Mouse (Mus musculus) liver, adult 2 months (tissue): ENCODE results near the gene Crabp1. TPM values are rescaled to one million over a fixed set of nuclear protein-coding genes. Genes with fewer than 3 reads are reported as not detected.

Experiments
- DNase-seq: peaks from one replicate; pipeline ENCODE4 v3.0.0-alpha.2; 2011; ENCODE audit warnings: low read depth, low spot score; ENCODE audit errors: extremely low read depth
- H3K27ac ChIP-seq: fragments of 200-500 bp; replicated peaks from 2 replicates; pipeline ENCODE4 v1.5.1; 2012; ENCODE audit warnings: low read depth, mild to moderate bottlenecking, control low read depth, inconsistent platforms, low read length; ENCODE audit not compliant: insufficient read depth
- H3K27me3 ChIP-seq: fragments of 200-500 bp; 2 replicates; pipeline ENCODE4 v1.6.1; 2012; ENCODE audit warnings: mild to moderate bottlenecking, moderate library complexity, low read length, inconsistent platforms; ENCODE audit not compliant: control insufficient read depth, insufficient read depth
- H3K36me3 ChIP-seq: fragments of 200-500 bp; 2 replicates; pipeline ENCODE4 v1.6.1; 2012; ENCODE audit warnings: low read length, inconsistent platforms; ENCODE audit not compliant: control insufficient read depth, insufficient read depth
- H3K4me1 ChIP-seq: fragments of 200-500 bp; 2 replicates; pipeline ENCODE4 v1.6.1; 2011; ENCODE audit warnings: low read length; ENCODE audit not compliant: control insufficient read depth, insufficient read depth
- H3K4me3 ChIP-seq: fragments of 200-500 bp; 2 replicates; pipeline ENCODE4 v1.5.1; 2011; ENCODE audit warnings: low read depth, mild to moderate bottlenecking, control low read depth, low read length, moderate library complexity; ENCODE audit not compliant: insufficient read depth
- H3K79me2 ChIP-seq: fragments of 200-500 bp; 2 replicates; pipeline ENCODE4 v1.6.1; 2012; ENCODE audit warnings: inconsistent platforms, mild to moderate bottlenecking, low read length, moderate library complexity; ENCODE audit not compliant: control insufficient read depth, insufficient read depth
- H3K9ac ChIP-seq: fragments of 200-500 bp; 2 replicates; pipeline ENCODE4 v1.6.1; 2012; ENCODE audit warnings: low read depth, mild to moderate bottlenecking, control low read depth, inconsistent platforms, low read length
- CTCF ChIP-seq: fragments of 200-500 bp; IDR thresholded peaks from 2 replicates; pipeline ENCODE4 v1.5.1; 2011; ENCODE audit warnings: low read depth, low read length, control low read depth
- POLR2A ChIP-seq: fragments of 200-500 bp; IDR thresholded peaks from 2 replicates; pipeline ENCODE4 v1.6.1; 2011; ENCODE audit warnings: low read length, control low read depth; ENCODE audit not compliant: insufficient read depth; ENCODE audit errors: extremely low read depth
- WGBS: fragments of 180-500 bp; shearing (Covaris S2); methylation state at CpG from one replicate; pipeline ENCODE4 v1.1.7; 2018; 5-methylcytosine and 5-hydroxymethylcytosine counted together
- polyA plus RNA-seq: library from polyadenylated mRNA; depleted of rRNA; stranded (reverse); fragments of >200 nt; gene quantifications from 2 replicates; pipeline ENCODE4 v1.2.3, GENCODE M21; 2012
- total RNA-seq: library from RNA; depleted of rRNA; stranded (reverse); fragments of >200 nt; gene quantifications from 2 replicates; pipeline ENCODE4 v1.2.3, GENCODE M21; 2014

Crabp1 gene
- total and polyA plus RNA-seq, 2 experiments: not detected

GRCm38 (mm10) chr9:54732122-54732521 lies 32.4 kb upstream of the Crabp1 start:
- Histone ChIP-seq H3K4me1 (peaks cover 12% of the 10 kb centered on the region; the same call in 1 of the 2 replicates), H3K27ac (no peak overlapping the region), H3K4me3 (no peak overlapping the region), H3K36me3 (peaks cover 26% of the 10 kb centered on the region), H3K79me2 (peaks cover 9% of the 10 kb centered on the region; the same call in 1 of the 2 replicates), H3K27me3 (no peaks in the 10 kb centered on the region), H3K9ac (no peak overlapping the region)
- DNase-seq: peak; percentile 46
- 95% methylated on average over 2 of the region's 2 CpGs for WGBS
- TF ChIP-seq CTCF (no peak), POLR2A (no peak)

DNA sequence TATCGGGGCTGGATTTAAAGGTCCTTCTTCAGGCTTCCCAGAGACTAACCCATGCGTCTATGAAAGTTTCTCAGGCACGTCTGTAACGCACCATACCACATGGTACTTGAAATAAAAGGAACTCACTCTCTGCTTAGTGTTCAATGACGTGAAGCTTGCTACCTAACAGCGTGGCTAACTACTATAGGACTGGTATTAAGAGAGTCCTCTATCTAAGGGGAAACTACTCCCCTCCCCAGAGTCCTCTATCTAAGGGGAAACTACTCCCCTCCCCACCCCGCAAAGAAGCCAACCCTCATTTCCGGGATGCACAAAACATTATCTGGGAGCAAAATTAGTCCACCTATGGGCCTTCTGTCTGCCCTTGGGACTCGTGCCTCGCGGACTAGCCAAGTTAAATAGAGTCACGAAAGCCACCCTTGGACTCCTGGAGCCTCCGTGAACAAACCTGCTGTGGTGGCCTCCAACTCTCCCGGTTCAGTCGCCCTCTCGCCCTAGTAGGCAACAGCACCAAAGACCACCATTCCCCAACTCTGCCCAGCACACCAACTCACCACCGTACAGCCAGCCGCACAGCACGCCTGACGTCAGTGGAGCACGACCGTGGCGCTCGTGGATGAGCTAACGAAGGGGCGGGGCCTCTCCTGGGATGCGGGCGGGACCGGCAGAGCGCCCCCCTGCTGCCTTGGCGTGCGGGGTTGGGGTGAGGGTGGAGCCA lies 30.5 kb upstream of the Crabp1 start, which contains the start of gene Wdr61:
Wdr61 (minus strand) TSS at position 599 of the 718 bp plus-strand sequence.
- Histone ChIP-seq H3K79me2 (peaks cover 9% of the 10 kb centered on the region; the same call in 1 of the 2 replicates), H3K27ac (peak within 1 kb of the TSS; percentile 82), H3K4me3 (peak within 1 kb of the TSS; percentile 63), H3K9ac (peak within 1 kb of the TSS; percentile 74), H3K36me3 (peaks cover 8% of the 10 kb centered on the region), H3K27me3 (no peaks in the 10 kb centered on the region), H3K4me1 (peaks cover 12% of the 10 kb centered on the region; the same call in 1 of the 2 replicates)
- TF ChIP-seq CTCF (peak; percentile 47), POLR2A (peak; percentile 78; the same call in 1 of the 2 replicates)
- DNase-seq: peak; percentile 83
- WGBS: 1% methylated on average over 32 of the region's 32 CpGs

GRCm38 (mm10) chr9:54734639-54735252 lies 29.8 kb upstream of the Crabp1 start:
- DNase-seq: no peak
- no peak for TF ChIP-seq CTCF
- TF ChIP-seq POLR2A: no peak
- peaks cover 12% of the 10 kb centered on the region; the same call in 1 of the 2 replicates for H3K4me1 ChIP-seq
- H3K79me2 ChIP-seq: peaks cover 9% of the 10 kb centered on the region; the same call in 1 of the 2 replicates
- H3K9ac ChIP-seq: no peak overlapping the region
- H3K27me3 ChIP-seq: no peaks in the 10 kb centered on the region
- peak overlapping the region; percentile 63; the same call in 1 of the 2 replicates for H3K4me3 ChIP-seq
- peaks cover 3% of the 10 kb centered on the region; the same call in 1 of the 2 replicates for H3K36me3 ChIP-seq
- WGBS: 21% methylated on average over 11 of the region's 11 CpGs
- no peak overlapping the region for H3K27ac ChIP-seq

GRCm38 (mm10) chr9:54736284-54736701 lies 28.3 kb upstream of the Crabp1 start:
- peak; percentile 59 for DNase-seq
- Histone ChIP-seq H3K27me3 (no peaks in the 10 kb centered on the region), H3K4me1 (peaks cover 12% of the 10 kb centered on the region; the same call in 1 of the 2 replicates), H3K79me2 (peaks cover 8% of the 10 kb centered on the region; the same call in 1 of the 2 replicates), H3K27ac (no peak overlapping the region), H3K9ac (no peak overlapping the region), H3K4me3 (no peak overlapping the region), H3K36me3 (no peaks in the 10 kb centered on the region)
- WGBS: 27% methylated on average over 9 of the region's 9 CpGs
- TF ChIP-seq POLR2A: no peak
- TF ChIP-seq CTCF: peak; percentile 78

- no peak overlapping the region for H3K27ac ChIP-seq
- no peak overlapping the region for H3K9ac ChIP-seq
- 45% methylated on average over 3 of the region's 3 CpGs for WGBS
- H3K79me2 ChIP-seq: no peaks in the 10 kb centered on the region
- no peaks in the 10 kb centered on the region for H3K36me3 ChIP-seq
- H3K4me3 ChIP-seq: no peak overlapping the region
- TF ChIP-seq CTCF (peak; percentile 65), POLR2A (no peak)
- H3K27me3 ChIP-seq: no peaks in the 10 kb centered on the region
- peaks cover 7% of the 10 kb centered on the region; the same call in 1 of the 2 replicates for H3K4me1 ChIP-seq
- DNase-seq: no peak
These were observed 26.2 kb upstream of the Crabp1 start for GRCm38 (mm10) chr9:54738376-54738775.
